Mouse (Mus musculus): Measurements from ENCODE around the gene Cd300lg. TPM values are rescaled to one million over a fixed set of nuclear protein-coding genes. Genes with fewer than 3 reads are reported as not detected.

Cd300lg gene
- polyA plus RNA-seq, 1 experiment from 2014 or later: 0.40 TPM

GRCm38 (mm10) chr11:102039487-102040137 is 1.7 kb upstream of the Cd300lg start:
- Histone ChIP-seq H3K9ac (replicated peaks) (no peak overlapping the region), H3K4me3 (replicated peaks) (no peak overlapping the region), H3K36me3 (no peaks in the 10 kb centered on the region), H3K27ac (no peak overlapping the region), H3K27me3 (no peaks in the 10 kb centered on the region), H3K4me1 (replicated peaks) (0 out of 2 replicates have a peak, but pooled peaks cover 5% of the 10 kb centered on the region), H3K9me3 (peaks cover 2% of the 10 kb centered on the region; the same call in 1 of the 2 replicates), H3K4me2 (replicated peaks) (no peak overlapping the region)
- WGBS: 62% methylated on average over 13 of the region's 13 CpGs
- ATAC-seq: no peak

- Histone ChIP-seq H3K27me3 (no peaks in the 10 kb centered on the region), H3K4me3 (replicated peaks) (no peak overlapping the region), H3K36me3 (no peaks in the 10 kb centered on the region), H3K4me1 (replicated peaks) (0 out of 2 replicates have a peak, but pooled peaks cover 3% of the 10 kb centered on the region), H3K27ac (no peak overlapping the region), H3K9me3 (peaks cover 7% of the 10 kb centered on the region), H3K4me2 (replicated peaks) (no peak overlapping the region), H3K9ac (replicated peaks) (no peak overlapping the region)
- whole genome bisulfite sequencing: under 1% methylated on average over 9 of the region's 9 CpGs
- ATAC-seq: peak; percentile 73
Measured at GRCm38 (mm10) chr11:102040138-102040524, 1.2 kb upstream of the Cd300lg start.

GRCm38 (mm10) chr11:102040646-102041045 is 663 bp upstream of the Cd300lg start:
- Histone ChIP-seq H3K27me3 (no peaks in the 10 kb centered on the region), H3K4me2 (replicated peaks) (no peak overlapping the region), H3K4me1 (replicated peaks) (0 out of 2 replicates have a peak, but pooled peaks cover 3% of the 10 kb centered on the region), H3K27ac (no peak overlapping the region), H3K4me3 (replicated peaks) (no peak overlapping the region), H3K9ac (replicated peaks) (no peak overlapping the region), H3K9me3 (peaks cover 12% of the 10 kb centered on the region), H3K36me3 (no peaks in the 10 kb centered on the region)
- WGBS: 70% methylated on average over 4 of the region's 4 CpGs
- ATAC-seq: no peak

GRCm38 (mm10) chr11:102042971-102043370 is 1.7 kb downstream of the Cd300lg start:
- WGBS: 92% methylated on average over 13 of the region's 14 CpGs
- Histone ChIP-seq H3K4me2 (replicated peaks) (no peak overlapping the region), H3K36me3 (no peaks in the 10 kb centered on the region), H3K4me3 (replicated peaks) (no peak overlapping the region), H3K9me3 (peaks cover 16% of the 10 kb centered on the region), H3K4me1 (replicated peaks) (0 out of 2 replicates have a peak, but pooled peaks cover 3% of the 10 kb centered on the region), H3K27ac (no peak overlapping the region), H3K27me3 (no peaks in the 10 kb centered on the region), H3K9ac (replicated peaks) (no peak overlapping the region)
- no peak for ATAC-seq

GRCm38 (mm10) chr11:102043381-102043780 is 2.1 kb downstream of the Cd300lg start:
- no peak for ATAC-seq
- Histone ChIP-seq H3K27ac (no peak overlapping the region), H3K4me3 (replicated peaks) (no peak overlapping the region), H3K9ac (replicated peaks) (no peak overlapping the region), H3K36me3 (no peaks in the 10 kb centered on the region), H3K4me1 (replicated peaks) (0 out of 2 replicates have a peak, but pooled peaks cover 3% of the 10 kb centered on the region), H3K9me3 (peaks cover 16% of the 10 kb centered on the region), H3K27me3 (no peaks in the 10 kb centered on the region), H3K4me2 (replicated peaks) (no peak overlapping the region)
- 86% methylated on average over 6 of the region's 6 CpGs for WGBS

GRCm38 (mm10) chr11:102044691-102045212 is 3.4 kb downstream of the Cd300lg start:
- Histone ChIP-seq H3K4me1 (replicated peaks) (0 out of 2 replicates have a peak, but pooled peaks cover 2% of the 10 kb centered on the region), H3K27me3 (no peaks in the 10 kb centered on the region), H3K9ac (replicated peaks) (no peak overlapping the region), H3K9me3 (peaks cover 16% of the 10 kb centered on the region), H3K4me2 (replicated peaks) (no peak overlapping the region), H3K36me3 (no peaks in the 10 kb centered on the region), H3K4me3 (replicated peaks) (no peak overlapping the region), H3K27ac (no peak overlapping the region)
- 90% methylated on average over 7 of the region's 7 CpGs for WGBS
- ATAC-seq: no peak

- peaks cover 16% of the 10 kb centered on the region for H3K9me3 ChIP-seq
- H3K4me1 ChIP-seq (replicated peaks): no peaks in the 10 kb centered on the region
- no peak overlapping the region for H3K4me2 ChIP-seq (replicated peaks)
- H3K36me3 ChIP-seq: no peaks in the 10 kb centered on the region
- no peak overlapping the region for H3K4me3 ChIP-seq (replicated peaks)
- no peak overlapping the region for H3K9ac ChIP-seq (replicated peaks)
- no peak for ATAC-seq
- 88% methylated on average over 9 of the region's 9 CpGs for WGBS
- H3K27me3 ChIP-seq: no peaks in the 10 kb centered on the region
- H3K27ac ChIP-seq: no peak overlapping the region
Measured at GRCm38 (mm10) chr11:102046607-102047006, 5.3 kb downstream of the Cd300lg start.

DNA sequence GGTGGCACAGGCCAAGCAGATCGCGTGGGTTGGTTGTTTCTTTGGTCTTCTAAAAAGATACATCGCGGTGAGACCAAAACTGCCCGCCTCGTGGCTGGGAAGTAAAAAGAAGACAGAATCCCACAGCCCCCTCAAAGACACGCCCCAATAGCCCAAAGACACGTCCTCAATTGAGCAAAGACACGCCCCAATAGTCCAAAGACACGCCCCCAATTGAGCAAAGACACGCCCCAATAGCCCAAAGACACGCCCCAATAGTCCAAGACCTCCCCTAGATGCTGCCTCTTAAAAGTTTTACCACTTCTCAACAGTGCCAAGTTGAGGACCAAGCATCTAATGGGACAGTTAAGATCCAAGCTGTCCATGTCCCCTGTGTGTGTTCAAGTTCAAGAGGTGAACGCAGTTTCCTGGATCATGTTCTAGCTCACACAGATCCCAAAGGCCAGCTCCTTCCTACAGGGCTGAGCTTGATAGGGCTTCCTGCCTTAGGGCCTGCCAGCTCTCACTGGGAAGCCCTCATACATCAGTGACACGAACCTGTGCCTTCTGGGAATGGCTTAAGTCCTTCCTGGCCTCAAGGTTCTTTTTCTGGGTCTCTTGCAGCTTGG is 8.7 kb downstream of the Cd300lg start:
- Histone ChIP-seq H3K4me1 (replicated peaks) (peaks cover 4% of the 10 kb centered on the region; the same call in 1 of the 2 replicates), H3K36me3 (no peaks in the 10 kb centered on the region), H3K27me3 (no peaks in the 10 kb centered on the region), H3K9ac (replicated peaks) (no peak overlapping the region), H3K4me2 (replicated peaks) (no peak overlapping the region), H3K4me3 (replicated peaks) (no peak overlapping the region), H3K27ac (no peak overlapping the region), H3K9me3 (peaks cover 11% of the 10 kb centered on the region)
- ATAC-seq: no peak
- 60% methylated on average over 14 of the region's 14 CpGs for WGBS

DNA sequence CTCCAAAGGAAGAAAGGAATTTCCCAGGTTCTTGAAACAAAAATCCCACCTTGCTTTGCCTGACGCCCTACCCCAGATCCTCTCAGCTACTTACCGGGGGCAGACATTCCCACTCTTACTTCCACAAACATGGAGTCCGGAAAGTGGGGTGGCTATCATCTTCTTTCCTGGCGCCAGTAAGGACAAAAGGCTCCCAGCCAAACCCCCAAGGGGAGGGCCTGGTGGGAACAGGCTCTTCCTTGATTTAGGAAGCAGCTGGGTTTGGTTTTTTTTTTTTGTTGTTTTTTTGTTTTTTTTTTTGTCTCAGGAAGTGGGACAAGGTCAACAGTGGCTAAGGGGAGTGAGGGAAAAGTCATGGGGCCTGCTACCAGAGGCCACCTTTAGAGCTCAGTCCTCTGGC is 10.2 kb downstream of the Cd300lg start:
- no peaks in the 10 kb centered on the region for H3K27me3 ChIP-seq
- H3K27ac ChIP-seq: no peak overlapping the region
- peaks cover 4% of the 10 kb centered on the region; the same call in 1 of the 2 replicates for H3K4me1 ChIP-seq (replicated peaks)
- no peaks in the 10 kb centered on the region for H3K36me3 ChIP-seq
- no peak overlapping the region for H3K4me2 ChIP-seq (replicated peaks)
- ATAC-seq: no peak
- H3K9me3 ChIP-seq: no peaks in the 10 kb centered on the region
- H3K9ac ChIP-seq (replicated peaks): no peak overlapping the region
- 73% methylated on average over 4 of the region's 4 CpGs for WGBS
- H3K4me3 ChIP-seq (replicated peaks): no peak overlapping the region

- ATAC-seq: no peak
- no peak overlapping the region for H3K4me2 ChIP-seq (replicated peaks)
- no peak overlapping the region for H3K27ac ChIP-seq
- 40% methylated on average over 4 of the region's 4 CpGs for WGBS
- 0 out of 2 replicates have a peak overlapping the region, but pooled peaks have one; percentile 14 for H3K9ac ChIP-seq (replicated peaks)
- H3K36me3 ChIP-seq: no peaks in the 10 kb centered on the region
- H3K4me3 ChIP-seq (replicated peaks): no peak overlapping the region
- no peaks in the 10 kb centered on the region for H3K9me3 ChIP-seq
- no peaks in the 10 kb centered on the region for H3K27me3 ChIP-seq
- H3K4me1 ChIP-seq (replicated peaks): peaks cover 4% of the 10 kb centered on the region; the same call in 1 of the 2 replicates
Measured at GRCm38 (mm10) chr11:102051954-102052353, 10.6 kb downstream of the Cd300lg start.

- H3K36me3 ChIP-seq: no peaks in the 10 kb centered on the region
- H3K9me3 ChIP-seq: no peaks in the 10 kb centered on the region
- H3K4me2 ChIP-seq (replicated peaks): no peak overlapping the region
- H3K27ac ChIP-seq: no peak overlapping the region
- no peak overlapping the region for H3K4me3 ChIP-seq (replicated peaks)
- 83% methylated on average over 12 of the region's 12 CpGs for WGBS
- no peaks in the 10 kb centered on the region for H3K27me3 ChIP-seq
- peaks cover 4% of the 10 kb centered on the region; the same call in 1 of the 2 replicates for H3K4me1 ChIP-seq (replicated peaks)
- no peak for ATAC-seq
- H3K9ac ChIP-seq (replicated peaks): 0 out of 2 replicates have a peak overlapping the region, but pooled peaks have one; percentile 14
Measured at GRCm38 (mm10) chr11:102052697-102053096, 11.4 kb downstream of the Cd300lg start.

- ATAC-seq: no peak
- Histone ChIP-seq H3K9ac (replicated peaks) (no peak overlapping the region), H3K4me1 (replicated peaks) (peaks cover 4% of the 10 kb centered on the region; the same call in 1 of the 2 replicates), H3K36me3 (peaks cover 3% of the 10 kb centered on the region), H3K9me3 (no peaks in the 10 kb centered on the region), H3K4me2 (replicated peaks) (no peak overlapping the region), H3K4me3 (replicated peaks) (no peak overlapping the region), H3K27me3 (no peaks in the 10 kb centered on the region), H3K27ac (no peak overlapping the region)
- 85% methylated on average over 7 of the region's 7 CpGs for WGBS
Measured at GRCm38 (mm10) chr11:102053183-102053582, 11.9 kb downstream of the Cd300lg start.

Data from midbrain, embryonic 13.5 days (tissue).